Mouse (Mus musculus): ENCODE results near the gene Ptprt. TPM values are rescaled to one million over a fixed set of nuclear protein-coding genes. Genes with fewer than 3 reads are reported as not detected.

Ptprt gene
- total RNA-seq, 2 experiments from 2014 or later, result 0.46 to 0.59 TPM

DNA sequence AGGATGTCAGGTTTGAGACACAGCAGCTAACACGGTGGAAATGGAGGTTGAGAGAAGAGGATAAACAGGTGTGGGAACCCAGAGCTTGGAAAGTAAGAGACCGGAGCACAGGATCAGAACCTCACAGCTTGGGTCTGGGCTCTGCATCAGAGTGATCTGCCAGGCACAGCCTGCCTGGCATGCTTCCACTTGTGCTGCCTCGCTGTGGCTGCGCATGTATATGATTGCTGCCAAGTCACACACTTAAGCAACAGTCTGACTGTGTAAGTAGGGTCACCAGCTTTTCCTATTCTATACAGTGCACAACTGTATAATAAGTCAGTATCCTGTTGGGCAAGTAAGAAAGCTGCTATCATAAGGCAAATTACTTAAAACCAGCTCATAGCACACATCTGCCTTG lies 249.9 kb downstream of the Ptprt start:
- DNase-seq, result no peak

GRCm38 (mm10) chr2:162409245-162409644 lies 251.7 kb downstream of the Ptprt start:
- DNase-seq, result no peak

DNA sequence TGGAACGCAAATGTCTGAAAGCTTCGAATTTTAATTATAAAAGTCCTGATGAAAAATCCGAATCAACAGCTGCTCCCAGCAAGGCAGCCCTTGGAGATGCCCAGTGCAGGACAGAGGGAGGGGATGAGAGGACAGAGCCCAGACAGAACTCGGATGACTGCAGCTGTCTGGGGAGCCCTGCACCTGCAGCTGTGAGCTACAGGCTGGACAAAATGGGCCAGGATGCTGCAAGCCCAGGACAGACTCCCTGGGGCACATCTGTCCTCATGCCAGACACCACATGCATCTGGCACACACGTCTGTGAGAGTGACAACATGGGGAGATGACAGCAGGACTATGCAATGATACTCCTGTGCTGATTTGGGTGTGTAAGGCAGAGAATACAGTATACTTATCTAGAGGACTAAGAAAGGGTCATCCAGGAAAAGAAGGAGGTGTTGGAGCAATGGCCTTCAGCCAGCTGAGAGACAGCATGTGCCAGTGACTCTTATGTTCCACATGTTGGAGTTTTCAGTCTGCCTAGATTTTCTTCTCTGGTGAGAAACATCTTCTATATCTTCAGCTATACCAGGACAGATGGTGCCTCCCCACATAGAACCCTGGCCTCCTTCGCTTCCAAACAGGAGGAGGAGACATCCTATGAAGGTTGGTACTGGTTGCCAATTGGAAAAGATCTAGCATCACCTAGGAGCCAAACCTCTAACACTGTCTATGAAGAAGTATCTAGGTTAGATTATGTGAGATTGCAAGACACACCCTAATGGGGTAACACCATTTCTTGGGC lies 259.4 kb downstream of the Ptprt start:
- DNase-seq, result no peak

- no peak for DNase-seq
These were observed 266.3 kb downstream of the Ptprt start for GRCm38 (mm10) chr2:162394601-162395000.

DNA sequence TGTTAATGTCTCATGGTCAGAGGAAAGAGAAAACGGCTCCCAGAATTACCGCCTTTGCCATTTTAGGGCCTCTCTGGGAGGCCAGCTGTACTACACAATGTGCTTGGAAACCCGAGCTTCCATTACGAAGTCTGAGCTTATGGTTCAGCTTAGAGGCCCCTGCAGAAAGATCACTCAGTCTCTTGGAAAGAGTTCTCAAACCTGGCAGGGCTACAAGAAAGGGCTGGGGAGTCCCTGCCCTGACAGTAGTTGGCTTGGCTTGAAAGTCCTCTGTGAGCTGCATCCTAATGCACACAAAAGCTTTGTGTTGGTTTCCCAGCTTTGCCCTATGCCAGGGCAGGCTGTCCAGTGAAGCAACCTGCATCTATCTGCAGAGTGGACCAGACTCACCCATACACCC lies 269.1 kb downstream of the Ptprt start:
- no peak for DNase-seq

GRCm38 (mm10) chr2:162377309-162377708 lies 283.6 kb downstream of the Ptprt start:
- DNase-seq, result no peak

GRCm38 (mm10) chr2:162349047-162349446 lies 311.9 kb downstream of the Ptprt start:
- no peak for DNase-seq

- DNase-seq, result no peak
These were observed 319.1 kb downstream of the Ptprt start for GRCm38 (mm10) chr2:162341846-162342245.

DNA sequence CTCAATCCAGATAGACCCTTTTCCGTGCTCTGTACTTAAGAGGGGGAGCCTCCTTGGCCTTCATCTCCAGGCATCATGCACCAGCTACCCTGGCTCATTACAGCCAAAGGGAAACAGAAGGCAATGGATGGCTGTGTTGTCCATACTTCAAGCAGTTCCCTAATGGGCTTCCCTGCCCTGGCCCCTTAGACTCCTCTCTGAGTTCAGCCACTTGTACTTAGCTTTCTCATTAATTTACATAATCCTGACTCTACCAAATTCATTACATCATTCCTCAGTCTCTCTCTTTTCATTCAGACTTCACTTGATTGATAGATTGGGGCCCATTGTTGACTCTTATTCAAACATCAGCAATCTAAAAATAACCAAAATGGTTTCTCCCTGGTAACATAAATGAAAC lies 320.7 kb downstream of the Ptprt start:
- DNase-seq, result no peak

DNA sequence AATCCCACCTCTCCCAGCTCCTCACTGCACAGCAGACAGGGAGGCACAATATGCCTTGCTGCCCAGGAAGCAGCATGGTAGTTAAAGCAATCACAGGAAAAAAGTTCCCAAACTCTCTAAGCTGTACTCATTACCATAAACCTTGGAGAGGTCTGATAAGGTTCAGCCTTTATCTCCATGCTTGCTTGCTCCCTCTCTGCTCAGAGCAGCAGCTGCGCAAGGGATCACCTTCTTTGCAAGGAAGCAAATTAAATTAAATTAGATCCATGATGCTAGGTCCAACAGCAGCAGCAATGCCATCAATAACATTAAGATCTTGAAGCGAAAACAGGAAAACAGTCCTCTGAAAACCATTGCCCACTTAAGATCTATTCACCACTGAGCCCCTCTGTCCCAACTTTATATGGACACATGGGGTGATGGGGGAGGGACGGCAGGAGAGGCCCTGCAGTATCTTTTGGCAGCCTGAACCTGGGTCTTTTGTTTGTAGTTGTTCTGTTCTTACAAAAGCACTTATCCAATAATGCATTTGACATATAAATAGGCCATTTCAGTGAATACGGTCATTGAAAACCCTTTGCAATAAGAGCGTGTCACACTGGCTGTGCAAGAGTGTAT lies 328.8 kb downstream of the Ptprt start:
- DNase-seq, result no peak

- DNase-seq, result no peak
These were observed 331.5 kb downstream of the Ptprt start for GRCm38 (mm10) chr2:162329430-162329829.

DNA sequence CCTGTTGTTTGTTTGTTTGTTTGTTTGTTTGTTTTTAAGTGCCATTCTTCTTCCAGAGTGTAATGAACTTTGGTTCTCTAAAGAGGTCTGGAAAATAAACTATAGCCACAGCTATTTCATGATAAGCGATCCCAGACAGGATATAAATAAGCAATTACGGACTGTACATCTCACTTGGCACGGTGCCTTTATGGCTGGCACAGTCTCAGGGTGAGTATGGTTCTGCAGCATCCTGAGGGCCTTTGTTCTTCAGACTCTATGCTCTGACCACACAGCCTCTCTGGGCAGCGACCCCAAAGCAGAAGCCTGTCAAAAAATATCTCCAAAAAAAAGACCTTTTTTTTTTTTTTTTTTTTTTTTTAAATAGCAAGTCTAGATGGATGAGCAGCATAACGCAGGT lies 338.5 kb downstream of the Ptprt start:
- DNase-seq, result no peak

- DNase-seq, result no peak
These were observed 353.0 kb downstream of the Ptprt start for GRCm38 (mm10) chr2:162307996-162308395.

GRCm38 (mm10) chr2:162294070-162294469 lies 366.9 kb downstream of the Ptprt start:
- no peak for DNase-seq

DNA sequence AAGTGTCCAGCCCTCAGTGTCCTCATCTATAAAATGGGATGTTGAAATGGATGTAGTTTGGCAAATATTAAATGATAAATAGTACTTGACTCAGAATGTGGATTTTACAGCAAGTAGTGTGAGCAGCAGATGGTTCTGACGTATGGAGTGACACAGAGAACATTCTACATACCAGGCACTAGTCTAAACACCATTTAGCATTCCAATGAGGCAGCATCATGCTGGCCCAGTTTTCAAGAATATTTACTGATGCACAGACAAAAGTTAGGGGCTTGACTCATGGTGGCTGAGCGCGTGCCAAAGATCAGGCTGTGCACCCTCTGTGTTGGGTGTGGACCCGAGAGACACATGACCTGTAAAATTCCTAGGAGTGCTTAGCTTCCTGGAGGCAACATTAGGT lies 378.3 kb downstream of the Ptprt start:
- no peak for DNase-seq

GRCm38 (mm10) chr2:162282121-162282520 lies 378.8 kb downstream of the Ptprt start:
- no peak for DNase-seq

- no peak for DNase-seq
These were observed 387.1 kb downstream of the Ptprt start for GRCm38 (mm10) chr2:162273826-162274225.

- no peak for DNase-seq
These were observed 409.7 kb downstream of the Ptprt start for GRCm38 (mm10) chr2:162251272-162251671.

GRCm38 (mm10) chr2:162248296-162248695 lies 412.7 kb downstream of the Ptprt start:
- DNase-seq, result no peak

- DNase-seq, result no peak
These were observed 438.5 kb downstream of the Ptprt start for GRCm38 (mm10) chr2:162222476-162222875.

- DNase-seq, result no peak
These were observed 440.4 kb downstream of the Ptprt start for GRCm38 (mm10) chr2:162220586-162220985.

- no peak for DNase-seq
These were observed 441.4 kb downstream of the Ptprt start for GRCm38 (mm10) chr2:162219507-162219906.

GRCm38 (mm10) chr2:162217896-162218295 lies 443.1 kb downstream of the Ptprt start:
- no peak for DNase-seq

DNA sequence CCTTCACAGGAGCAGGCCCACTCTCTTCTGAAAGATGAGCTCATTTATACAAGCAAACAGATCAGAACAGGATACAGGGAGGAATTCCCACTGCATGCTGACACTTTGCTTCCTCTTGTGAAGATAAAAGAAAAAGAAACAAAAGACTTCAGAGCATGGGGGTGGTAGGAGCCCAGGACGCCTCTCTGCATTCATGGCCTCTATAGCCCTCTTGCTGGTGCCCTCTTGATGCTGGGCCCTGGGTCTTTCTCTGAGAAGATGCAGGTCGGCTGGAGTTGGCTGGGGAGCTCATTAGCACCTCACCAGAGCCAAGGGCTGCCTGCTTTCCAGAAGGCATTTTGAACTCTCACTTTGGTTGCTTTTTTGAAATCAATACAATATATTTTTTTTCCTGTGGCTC lies 448.6 kb downstream of the Ptprt start:
- DNase-seq, result no peak
